Comparison of ENCODE assay signal across 11 mouse cellular contexts in the genomic region with DNA sequence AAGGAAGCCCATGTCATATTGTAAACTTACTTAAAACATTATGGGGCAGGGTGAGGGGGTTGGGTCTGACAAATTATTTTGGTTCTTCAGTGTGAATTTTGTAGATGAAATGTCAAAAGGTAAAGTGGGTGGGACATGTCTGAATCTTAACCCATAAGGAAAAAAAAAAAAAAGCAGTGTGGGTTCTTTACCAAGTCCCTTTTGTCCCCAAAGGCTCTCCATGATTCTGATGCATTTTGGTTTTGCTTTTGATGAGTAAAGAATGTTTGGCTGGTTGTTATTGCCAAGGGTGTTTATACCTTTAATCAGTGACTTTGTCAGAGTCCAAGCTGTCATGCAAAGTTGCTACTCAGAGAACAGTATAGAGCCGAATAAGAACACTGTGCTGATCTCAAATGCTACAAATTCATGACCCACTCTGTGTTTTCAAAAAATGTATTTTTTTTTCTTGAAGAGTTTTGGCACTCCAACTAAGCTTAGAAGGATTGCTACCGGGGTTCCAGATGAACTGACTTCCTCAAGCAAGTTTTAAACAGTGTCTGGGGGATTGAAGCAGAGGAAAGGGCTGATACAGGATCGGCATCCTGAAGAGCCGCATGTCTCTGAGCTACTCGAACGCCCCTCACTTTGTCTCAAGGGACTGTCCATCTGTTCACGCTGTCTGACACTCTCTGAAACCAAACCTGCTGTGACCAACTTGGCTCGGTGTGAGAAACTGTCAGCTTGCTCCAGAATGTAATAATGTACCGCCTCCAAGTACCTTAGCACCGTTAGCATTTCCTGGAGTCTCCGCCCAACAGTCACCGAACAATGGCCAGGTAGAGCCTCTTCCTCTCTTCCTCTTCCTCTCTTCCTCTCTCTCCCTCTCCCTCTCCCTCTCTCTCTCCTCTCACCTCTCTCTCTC.
A peak's percentile ranks its signal among the peaks of the same experiment; 100 is the strongest.
DNase-seq lines count a peak whose midpoint lies in the region; ATAC-seq and TF ChIP-seq lines count a peak whose summit lies in the region.
"Had no signal": no experiment of that assay in that cellular context is flagged by ENCODE, and none has a peak within 500 bp of the region (broad histone marks: within the 10 kb centered on the region; RNA-seq: fewer than 3 reads in every experiment).

No protein-coding gene starts in this region.

- 25% methylated on average over 12 of the region's 12 CpGs for WGBS in heart, embryonic 10.5 days
- 14% methylated on average over 12 of the region's 12 CpGs for WGBS in heart, adult 2 months
- 25% methylated on average over 12 of the region's 12 CpGs for WGBS in forebrain, embryonic 15.5 days
- 22% methylated on average over 12 of the region's 12 CpGs for WGBS in midbrain, embryonic 15.5 days
- WGBS in lung, adult 2 months: 25% methylated on average over 12 of the region's 12 CpGs

- TF ChIP-seq POLR2A in heart, adult 2 months (IDR thresholded peaks at IDR 0.05; ENCODE audit: insufficient read depth, low read depth, low read length): no peak
- TF ChIP-seq POLR2A in lung, adult 2 months (IDR thresholded peaks at IDR 0.05; ENCODE audit: borderline replicate concordance, extremely low read depth, low read depth, low read length): no peak

- no peak for TF ChIP-seq EP300 in heart, adult 2 months (IDR thresholded peaks at IDR 0.05; ENCODE audit: insufficient read depth, low read depth, low read length)

- H3K9ac ChIP-seq in heart, adult 2 months (ENCODE audit: low read depth, low read length): no peak overlapping the region
- H3K9ac ChIP-seq in forebrain, embryonic 15.5 days (replicated peaks): no peak overlapping the region
- no peak overlapping the region for H3K9ac ChIP-seq in midbrain, embryonic 15.5 days

- H3K36me3 ChIP-seq in heart, embryonic 10.5 days: no peaks in the 10 kb centered on the region
- no peaks in the 10 kb centered on the region for H3K36me3 ChIP-seq in heart, adult 2 months (ENCODE audit: control insufficient read depth, insufficient read depth, low read length)
- H3K36me3 ChIP-seq in forebrain, embryonic 15.5 days: no peaks in the 10 kb centered on the region
- H3K36me3 ChIP-seq in midbrain, embryonic 15.5 days (replicated peaks): no peaks in the 10 kb centered on the region

- 0 out of 2 replicates have a peak overlapping the region, but pooled peaks have one; percentile 15 for H3K4me3 ChIP-seq in heart, embryonic 10.5 days
- H3K4me3 ChIP-seq in heart, adult 2 months: no peak overlapping the region
- H3K4me3 ChIP-seq in forebrain, embryonic 15.5 days: peak overlapping the region; percentile 2; the same call in 1 of the 2 replicates
- no peak overlapping the region for H3K4me3 ChIP-seq in midbrain, embryonic 15.5 days
- no peak overlapping the region for H3K4me3 ChIP-seq in lung, adult 2 months (replicated peaks; ENCODE audit: extremely low read depth, low read depth, low read length)
- H3K4me3 ChIP-seq: gastrocnemius, adult 2 months; myocyte had no signal

- intact Hi-C loops in heart, adult 2 months (cut with DNase I): no loop called here

- no peaks in the 10 kb centered on the region for H3K79me2 ChIP-seq in heart, adult 2 months (replicated peaks; ENCODE audit: control insufficient read depth, insufficient read depth, low read length)

- ATAC-seq in forebrain, embryonic 15.5 days (replicated peaks): peak; percentile 91
- ATAC-seq in midbrain, embryonic 15.5 days (replicated peaks): 0 out of 2 replicates have a peak, but pooled peaks have one; percentile 30

- H3K4me2 ChIP-seq in forebrain, embryonic 15.5 days (replicated peaks): peak overlapping the region; percentile 11
- peak overlapping the region; percentile 31 for H3K4me2 ChIP-seq in midbrain, embryonic 15.5 days

- TF ChIP-seq CTCF in heart, adult 2 months (IDR thresholded peaks at IDR 0.05): no peak
- no peak for TF ChIP-seq CTCF in lung, adult 2 months (IDR thresholded peaks at IDR 0.05; ENCODE audit: insufficient read depth, low read length)

- H3K9me3 ChIP-seq in heart, embryonic 10.5 days: no peaks in the 10 kb centered on the region
- H3K9me3 ChIP-seq in forebrain, embryonic 15.5 days: no peaks in the 10 kb centered on the region
- no peaks in the 10 kb centered on the region for H3K9me3 ChIP-seq in midbrain, embryonic 15.5 days

- no peak for DNase-seq in heart, embryonic 10.5 days (ENCODE audit: low spot score)
- no peak for DNase-seq in heart, adult 2 months
- peak; percentile 12 for DNase-seq in brain, embryonic 18.5 days (ENCODE audit: low read depth, low spot score)
- DNase-seq in gastrocnemius, adult 8-10 months (ENCODE audit: low spot score in 2 of 2): no peak
- no peak for DNase-seq in lung, adult 2 months
- DNase-seq in gastrocnemius, postnatal 10 days: no peak
- DNase-seq: adrenal gland, postnatal 25 days; gastrocnemius, adult 2 months had no signal

- H3K27ac ChIP-seq in heart, embryonic 10.5 days: no peak overlapping the region
- no peak overlapping the region for H3K27ac ChIP-seq in heart, adult 2 months
- H3K27ac ChIP-seq in forebrain, embryonic 15.5 days (replicated peaks): peak overlapping the region; percentile 64
- no peak overlapping the region for H3K27ac ChIP-seq in midbrain, embryonic 15.5 days
- H3K27ac ChIP-seq: gastrocnemius, adult 2 months had no signal

- peaks cover 6% of the 10 kb centered on the region; the same call in 1 of the 2 replicates for H3K27me3 ChIP-seq in heart, embryonic 10.5 days (ENCODE audit: insufficient read depth, poor library complexity, severe bottlenecking)
- H3K27me3 ChIP-seq in heart, adult 2 months (ENCODE audit: control insufficient read depth, insufficient read depth, low read length): no peaks in the 10 kb centered on the region
- no peaks in the 10 kb centered on the region for H3K27me3 ChIP-seq in forebrain, embryonic 15.5 days
- no peaks in the 10 kb centered on the region for H3K27me3 ChIP-seq in midbrain, embryonic 15.5 days (replicated peaks)

- H3K4me1 ChIP-seq in heart, embryonic 10.5 days: peaks cover 12% of the 10 kb centered on the region
- no peaks in the 10 kb centered on the region for H3K4me1 ChIP-seq in heart, adult 2 months (ENCODE audit: control insufficient read depth, insufficient read depth, low read length)
- peaks cover 21% of the 10 kb centered on the region for H3K4me1 ChIP-seq in forebrain, embryonic 15.5 days
- 0 out of 2 replicates have a peak, but pooled peaks cover 7% of the 10 kb centered on the region for H3K4me1 ChIP-seq in midbrain, embryonic 15.5 days
- no peaks in the 10 kb centered on the region for H3K4me1 ChIP-seq in lung, adult 2 months (ENCODE audit: control insufficient read depth, insufficient read depth, low read length)

Comparison
In these comparisons a context has a peak if more than half of its experiments do, and no peak if none do; other contexts are left out.
1. H3K4me3 ChIP-seq: peak in heart, embryonic 10.5 days (single experiment) and forebrain, embryonic 15.5 days (single experiment); none in heart, adult 2 months (single experiment), midbrain, embryonic 15.5 days (single experiment) and lung, adult 2 months (single experiment).